Mouse (Mus musculus): ENCODE measurements at regions not wholly inside any gene's neighbourhood (a gene's known extent, or its start where the extent isn't known, plus 50 kb on each side); places are given as distances from the start of the nearest gene placed in this dataset.

GRCm38 (mm10) chr15:103102068-103102840 is 64.6 kb downstream of the Smug1 start:
- no peak for DNase-seq (ENCODE audit: low spot score)

- no peak for DNase-seq (ENCODE audit: low spot score)
Measured at GRCm38 (mm10) chr15:103100121-103100520, 66.8 kb downstream of the Smug1 start.

- DNase-seq (ENCODE audit: low spot score) = no peak
Measured at GRCm38 (mm10) chr15:103094457-103094856, 72.4 kb downstream of the Smug1 start.

GRCm38 (mm10) chr15:103093655-103094054 is 73.2 kb downstream of the Smug1 start:
- peak; percentile 40 for DNase-seq (ENCODE audit: low spot score)

- DNase-seq (ENCODE audit: low spot score) = no peak
Measured at GRCm38 (mm10) chr15:103092496-103092895, 73.8 kb downstream of the Hoxc4 start.

GRCm38 (mm10) chr15:103090280-103091164 is 71.8 kb downstream of the Hoxc4 start:
- no peak for DNase-seq (ENCODE audit: low spot score)

GRCm38 (mm10) chr15:103089852-103090251 is 71.1 kb downstream of the Hoxc4 start:
- DNase-seq (ENCODE audit: low spot score) = no peak

- DNase-seq (ENCODE audit: low spot score) = no peak
Measured at GRCm38 (mm10) chr15:103089440-103089839, 70.7 kb downstream of the Hoxc4 start.

GRCm38 (mm10) chr15:103087204-103087603 is 68.5 kb downstream of the Hoxc4 start:
- DNase-seq (ENCODE audit: low spot score) = no peak

- DNase-seq (ENCODE audit: low spot score) = no peak
Measured at GRCm38 (mm10) chr15:103086672-103087069, 67.9 kb downstream of the Hoxc4 start.
